Mouse (Mus musculus): ENCODE measurements around the gene Nt5c3.

GRCm38 (mm10) chr6:56932464-56932863 lies 8.7 kb upstream of the Nt5c3 start:
- TF ChIP-seq CTCF (IDR thresholded peaks at IDR 0.05; ENCODE audit: low read depth) (no peak), EP300 (optimal IDR thresholded peaks at IDR 0.05) (no peak)
